Mouse (Mus musculus): ENCODE measurements around the gene Myh4. TPM values are rescaled to one million over a fixed set of nuclear protein-coding genes. Genes with fewer than 3 reads are reported as not detected.

The Myh4 gene
- total RNA-seq, 2 experiments from 2014 or later, result 0.77 TPM; not detected in 1

Other genes starting within 250 kb of the Myh4 start
- 1 to 10 TPM; 1.2 to 1.5 TPM for gene Tmem220, start 212.9 kb upstream of the Myh4 start, total RNA-seq (2021)
- 10 to 100 TPM; 13.9 to 15.8 TPM for gene Adprm, start 185.4 kb upstream of the Myh4 start, total RNA-seq (2021)
- 10 to 100 TPM; 18.7 to 18.9 TPM for gene Sco1, start 185.4 kb upstream of the Myh4 start, total RNA-seq (2021)
- under 1 TPM; 0.12 to 0.63 TPM for gene Myh3, start 159.7 kb upstream of the Myh4 start, total RNA-seq (2021)
- under 1 TPM in 1 of 2 experiments, not detected in 1; 0.65 TPM for gene Myh2, start 67.0 kb upstream of the Myh4 start, total RNA-seq (2021)
- 1 to 10 TPM in 1 of 2 experiments, under 1 TPM in 1; 0.14 to 3.2 TPM for gene Myh1, start 38.0 kb upstream of the Myh4 start, total RNA-seq (2021)
- 10 to 100 TPM in 1 of 2 experiments, 1 to 10 TPM in 1; 3.0 to 17.6 TPM for gene Myh8, start 39.1 kb downstream of the Myh4 start, total RNA-seq (2021)
- under 1 TPM in 1 of 2 experiments, not detected in 1; 0.07 TPM for gene Myh13, start 83.6 kb downstream of the Myh4 start, total RNA-seq (2021)
- gene Gas7, start 217.4 kb downstream of the Myh4 start, total RNA-seq (2021), result 10 to 100 TPM; 22.0 to 24.5 TPM